ENCODE assay signal across 18 mouse cellular contexts in the genomic region with DNA sequence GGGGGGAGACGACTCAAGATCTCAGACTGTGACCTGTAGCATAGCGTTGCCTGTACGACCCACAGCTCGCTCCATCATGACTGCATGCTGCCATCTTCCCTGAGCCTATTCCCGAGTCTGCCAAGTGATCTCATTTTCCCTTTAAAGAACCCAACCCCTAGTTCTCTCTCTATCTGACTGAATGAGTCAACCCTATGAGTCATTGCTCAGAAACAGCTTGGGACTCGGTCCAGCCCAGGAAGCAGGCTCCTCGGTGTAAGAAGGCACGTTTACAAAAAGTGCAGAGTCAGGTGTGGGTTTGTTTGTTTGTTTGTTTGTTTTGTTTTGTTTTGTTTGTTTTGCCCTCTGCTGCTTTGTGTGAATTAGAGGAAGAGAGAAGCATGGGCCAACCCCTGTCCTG. TPM values are rescaled to one million over a fixed set of nuclear protein-coding genes. Genes with fewer than 3 reads are reported as not detected.
DNase-seq lines count a peak whose midpoint lies in the region.
"Had no signal": no experiment of that assay in that cellular context is flagged by ENCODE, and none has a peak within 500 bp of the region (broad histone marks: within the 10 kb centered on the region; RNA-seq: fewer than 3 reads in every experiment).

No protein-coding gene starts in this region.

- DNase-seq in frontal cortex, adult 2 months (ENCODE audit: extremely low spot score in 1 of 2, low spot score in 1 of 2) = peak; percentile 19 to 78
- DNase-seq in frontal cortex, postnatal 25 days (ENCODE audit: low spot score in 2 of 2) = no peak
- peak; percentile 48 to 52 for DNase-seq in left cerebral cortex, adult 18-20 months (ENCODE audit: low spot score in 2 of 2)
- no peak for DNase-seq in left cerebral cortex, postnatal 4 days
- peak; percentile 29 for DNase-seq in MN1 (ENCODE audit: low spot score)
- DNase-seq in left cerebral cortex, postnatal 36 days (ENCODE audit: low spot score in 2 of 2) = peak; percentile 16 to 51
- DNase-seq in kidney, adult 8-10 months = no peak
- DNase-seq in embryo, embryonic 11 days = no peak
- DNase-seq: gastrocnemius, postnatal 10 days; kidney, adult 18-20 months; liver, embryonic 13.5 days; retina, postnatal 1 day; thymus, postnatal 36 days had no signal

- intact Hi-C loops in left cerebral cortex, postnatal 4 days (cut with DNase I) = no loop called here
- intact Hi-C loops in left cerebral cortex, postnatal 36 days (cut with DNase I) = no loop called here

RNA-seq across cellular contexts. Expression of a gene that starts 13.2 kb away (rescaled TPM):
- polyA plus RNA-seq in frontal cortex, adult 2 months (2012; rRNA removed) = 0.04 and 0.06 TPM in 2 replicates
- total RNA-seq in left cerebral cortex, adult 18-20 months (2021) = under 1 TPM in 1 of 2 experiments, not detected in 1; 0.14 TPM
- total RNA-seq in left cerebral cortex, postnatal 4 days (2021) = under 1 TPM; 0.24 to 0.26 TPM
- under 1 TPM; 0.12 to 0.20 TPM for total RNA-seq in left cerebral cortex, postnatal 36 days (2021)
- polyA plus RNA-seq: forebrain, embryonic 11.5 days; hindbrain, embryonic 15.5 days; limb, embryonic 10.5 days; lung, postnatal 0 days; neural tube, embryonic 15.5 days had no signal

RNA-seq across cellular contexts. Expression of a gene that starts 28.7 kb away (rescaled TPM):
- polyA plus RNA-seq in frontal cortex, adult 2 months (2012; rRNA removed) = 0.29 and 0.30 TPM in 2 replicates
- under 1 TPM; 0.28 to 0.37 TPM for total RNA-seq in left cerebral cortex, adult 18-20 months (2021)
- under 1 TPM; 0.28 to 0.32 TPM for total RNA-seq in left cerebral cortex, postnatal 4 days (2021)
- total RNA-seq in left cerebral cortex, postnatal 36 days (2021) = under 1 TPM; 0.20 to 0.36 TPM

RNA-seq across cellular contexts. Expression of a gene that starts 44.7 kb away (rescaled TPM):
- polyA plus RNA-seq in frontal cortex, adult 2 months (2012; rRNA removed) = 1.8 and 2.6 TPM in 2 replicates
- total RNA-seq in left cerebral cortex, adult 18-20 months (2021) = 1 to 10 TPM in 1 of 2 experiments, under 1 TPM in 1; 0.77 to 1.7 TPM
- under 1 TPM; 0.81 to 0.86 TPM for total RNA-seq in left cerebral cortex, postnatal 4 days (2021)
- 1 to 10 TPM; 1.5 to 1.8 TPM for total RNA-seq in left cerebral cortex, postnatal 36 days (2021)
- polyA plus RNA-seq: forebrain, embryonic 11.5 days had no signal

Comparison
In these comparisons a context has a peak if more than half of its experiments do, and no peak if none do; other contexts are left out.
1. DNase-seq: peak in frontal cortex, adult 2 months (2 of 2), left cerebral cortex, adult 18-20 months (2 of 2), MN1 (single experiment) and left cerebral cortex, postnatal 36 days (2 of 2); none in frontal cortex, postnatal 25 days (0 of 2), left cerebral cortex, postnatal 4 days (single experiment), kidney, adult 8-10 months (0 of 2) and embryo, embryonic 11 days (single experiment).